In the genomic region with DNA sequence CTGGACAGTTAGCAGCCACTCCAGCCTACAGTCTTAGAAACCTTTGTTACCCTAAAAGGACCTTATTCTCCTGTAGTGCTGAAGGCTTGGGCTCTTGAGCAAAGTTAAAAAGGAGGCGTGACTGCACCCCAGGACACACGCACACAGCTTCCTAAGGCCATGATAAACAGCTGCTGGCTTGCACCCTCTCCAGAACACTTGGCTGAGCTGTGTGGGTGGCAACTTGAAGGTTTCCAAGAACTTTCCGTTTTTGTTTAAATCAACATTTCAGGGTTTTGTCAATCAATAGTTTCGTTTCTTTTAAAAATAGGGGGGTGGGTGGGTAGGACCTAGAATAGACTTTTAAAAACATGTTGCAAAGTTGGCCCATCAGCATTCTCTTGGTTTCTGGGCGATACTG, we compare ENCODE assay signal across 8 mouse cellular contexts. TPM values are rescaled to one million over a fixed set of nuclear protein-coding genes. Genes with fewer than 3 reads are reported as not detected.
A peak's percentile ranks its signal among the peaks of the same experiment; 100 is the strongest.
DNase-seq lines count a peak whose midpoint lies in the region; ATAC-seq and TF ChIP-seq lines count a peak whose summit lies in the region.

No protein-coding gene starts in this region.

- WGBS in heart, embryonic 12.5 days: 36% methylated on average over 5 of the region's 5 CpGs
- WGBS in heart, adult 2 months: 39% methylated on average over 5 of the region's 5 CpGs
- WGBS in forebrain, postnatal 0 days: 35% methylated on average over 5 of the region's 5 CpGs
- 45% methylated on average over 5 of the region's 5 CpGs for WGBS in limb, embryonic 15.5 days
- WGBS in neural tube, embryonic 13.5 days: 57% methylated on average over 5 of the region's 5 CpGs

- H3K4me2 ChIP-seq in heart, embryonic 12.5 days: peak overlapping the region; percentile 83
- H3K4me2 ChIP-seq in forebrain, postnatal 0 days (ENCODE audit: low read depth): peak overlapping the region; percentile 94
- peak overlapping the region; percentile 96 for H3K4me2 ChIP-seq in limb, embryonic 15.5 days
- peak overlapping the region; percentile 95 for H3K4me2 ChIP-seq in neural tube, embryonic 13.5 days

- DNase-seq in heart, adult 2 months: no peak
- no peak for DNase-seq in forebrain, postnatal 0 days
- DNase-seq in cerebellum, postnatal 4 days (ENCODE audit: low spot score in 2 of 2): no peak
- DNase-seq in right cerebral cortex, postnatal 10 days (ENCODE audit: low spot score in 2 of 2): no peak

- H3K27ac ChIP-seq in heart, embryonic 12.5 days (ENCODE audit: poor library complexity, severe bottlenecking): no peak overlapping the region
- H3K27ac ChIP-seq in heart, adult 2 months: no peak overlapping the region
- H3K27ac ChIP-seq in forebrain, postnatal 0 days (ENCODE audit: low read depth, low read length): no peak overlapping the region
- no peak overlapping the region for H3K27ac ChIP-seq in limb, embryonic 15.5 days
- H3K27ac ChIP-seq in neural tube, embryonic 13.5 days (replicated peaks): no peak overlapping the region

- no peaks in the 10 kb centered on the region for H3K36me3 ChIP-seq in heart, embryonic 12.5 days
- H3K36me3 ChIP-seq in heart, adult 2 months (ENCODE audit: control insufficient read depth, insufficient read depth, low read length): no peaks in the 10 kb centered on the region
- no peaks in the 10 kb centered on the region for H3K36me3 ChIP-seq in forebrain, postnatal 0 days (ENCODE audit: insufficient read depth)
- no peaks in the 10 kb centered on the region for H3K36me3 ChIP-seq in limb, embryonic 15.5 days
- H3K36me3 ChIP-seq in neural tube, embryonic 13.5 days: no peaks in the 10 kb centered on the region

- TF ChIP-seq EP300 in heart, adult 2 months (IDR thresholded peaks at IDR 0.05; ENCODE audit: insufficient read depth, low read depth, low read length): no peak

- ATAC-seq in heart, embryonic 12.5 days (ENCODE audit: insufficient number of reproducible peaks, low FRiP score): no peak
- ATAC-seq in forebrain, postnatal 0 days: no peak
- no peak for ATAC-seq in limb, embryonic 15.5 days (ENCODE audit: insufficient number of reproducible peaks, low FRiP score, low TSS enrichment, low read depth)
- no peak for ATAC-seq in neural tube, embryonic 13.5 days (ENCODE audit: low read depth)
- no peak for ATAC-seq in erythroblast, adult 5-6 weeks (replicated peaks; ENCODE audit: low FRiP score, poor library complexity, severe bottlenecking)

- TF ChIP-seq POLR2A in heart, adult 2 months (IDR thresholded peaks at IDR 0.05; ENCODE audit: insufficient read depth, low read depth, low read length): no peak

- H3K9ac ChIP-seq in heart, embryonic 12.5 days: peak overlapping the region; percentile 72; the same call in 1 of the 2 replicates
- no peak overlapping the region for H3K9ac ChIP-seq in heart, adult 2 months (ENCODE audit: low read depth, low read length)
- peak overlapping the region; percentile 66 for H3K9ac ChIP-seq in forebrain, postnatal 0 days
- H3K9ac ChIP-seq in limb, embryonic 15.5 days: no peak overlapping the region
- no peak overlapping the region for H3K9ac ChIP-seq in neural tube, embryonic 13.5 days

- TF ChIP-seq CTCF in heart, adult 2 months (IDR thresholded peaks at IDR 0.05): no peak
- no peak for TF ChIP-seq CTCF in forebrain, postnatal 0 days (IDR thresholded peaks at IDR 0.05; ENCODE audit: low read depth)

- no peaks in the 10 kb centered on the region for H3K9me3 ChIP-seq in heart, embryonic 12.5 days (replicated peaks)
- H3K9me3 ChIP-seq in forebrain, postnatal 0 days (ENCODE audit: low read length): no peaks in the 10 kb centered on the region
- H3K9me3 ChIP-seq in limb, embryonic 15.5 days: no peaks in the 10 kb centered on the region
- no peaks in the 10 kb centered on the region for H3K9me3 ChIP-seq in neural tube, embryonic 13.5 days

- peaks cover 5% of the 10 kb centered on the region; the same call in 1 of the 2 replicates for H3K27me3 ChIP-seq in heart, embryonic 12.5 days (replicated peaks)
- no peaks in the 10 kb centered on the region; the same call in 1 of the 2 replicates for H3K27me3 ChIP-seq in heart, adult 2 months (ENCODE audit: control insufficient read depth, insufficient read depth, low read length)
- H3K27me3 ChIP-seq in forebrain, postnatal 0 days (ENCODE audit: insufficient read depth, low read length): no peaks in the 10 kb centered on the region
- H3K27me3 ChIP-seq in limb, embryonic 15.5 days: peaks cover 33% of the 10 kb centered on the region
- H3K27me3 ChIP-seq in neural tube, embryonic 13.5 days: peaks cover 17% of the 10 kb centered on the region

- no peaks in the 10 kb centered on the region for H3K79me2 ChIP-seq in heart, adult 2 months (replicated peaks; ENCODE audit: control insufficient read depth, insufficient read depth, low read length)

- intact Hi-C loops in heart, adult 2 months (cut with DNase I): loop anchor here (5.0 kb wide), 1 partner anchor 450 kb away; no protein-coding TSS in a partner anchor

- peak overlapping the region; percentile 55 for H3K4me3 ChIP-seq in heart, embryonic 12.5 days
- H3K4me3 ChIP-seq in heart, adult 2 months: no peak overlapping the region
- H3K4me3 ChIP-seq in forebrain, postnatal 0 days (ENCODE audit: low read depth, low read length): peak overlapping the region; percentile 54
- peak overlapping the region; percentile 48 for H3K4me3 ChIP-seq in limb, embryonic 15.5 days
- peak overlapping the region; percentile 60 for H3K4me3 ChIP-seq in neural tube, embryonic 13.5 days

- peaks cover 7% of the 10 kb centered on the region; the same call in 1 of the 2 replicates for H3K4me1 ChIP-seq in heart, embryonic 12.5 days (replicated peaks)
- H3K4me1 ChIP-seq in heart, adult 2 months (ENCODE audit: control insufficient read depth, insufficient read depth, low read length): no peaks in the 10 kb centered on the region
- 0 out of 2 replicates have a peak, but pooled peaks cover 5% of the 10 kb centered on the region for H3K4me1 ChIP-seq in forebrain, postnatal 0 days (ENCODE audit: insufficient read depth)
- peaks cover 14% of the 10 kb centered on the region for H3K4me1 ChIP-seq in limb, embryonic 15.5 days
- H3K4me1 ChIP-seq in neural tube, embryonic 13.5 days (replicated peaks): peaks cover 14% of the 10 kb centered on the region

RNA-seq across cellular contexts. Expression of a gene that starts 0.9 kb away (rescaled TPM):
- polyA plus RNA-seq in heart, embryonic 12.5 days (2016; fragmentation: Nextera tagmentation; extraction: Ambion mirVana): 6.2 and 6.5 TPM in 2 replicates
- total RNA-seq in heart, adult 2 months (2021): under 1 TPM; 0.29 to 0.48 TPM
- polyA plus RNA-seq in heart, adult 2 months (2012; rRNA removed): 0.55 and 0.88 TPM in 2 replicates
- 5.1 and 7.1 TPM in 2 replicates for total RNA-seq in forebrain, postnatal 0 days (2014; rRNA removed)
- polyA plus RNA-seq in forebrain, postnatal 0 days (2015; fragmentation: Nextera tagmentation; extraction: Ambion mirVana): 2.9 and 4.6 TPM in 2 replicates
- 0.99 and 1.7 TPM in 2 replicates for polyA plus RNA-seq in limb, embryonic 15.5 days (2015; fragmentation: Nextera tagmentation; extraction: Ambion mirVana)
- polyA plus RNA-seq in neural tube, embryonic 13.5 days (2015; fragmentation: Nextera tagmentation; extraction: Ambion mirVana): 2.6 and 3.4 TPM in 2 replicates
- total RNA-seq in erythroblast, adult 5-6 weeks (2015; ENCODE audit: low replicate concordance): not detected in 2 replicates
- not detected in 2 replicates for total RNA-seq in erythroblast, adult 5-6 weeks (2017; ENCODE audit: low replicate concordance)

Comparison
In these comparisons a context has a peak if more than half of its experiments do, and no peak if none do; other contexts are left out.
1. H3K9ac ChIP-seq: peak in heart, embryonic 12.5 days (single experiment) and forebrain, postnatal 0 days (single experiment); none in heart, adult 2 months (single experiment), limb, embryonic 15.5 days (single experiment) and neural tube, embryonic 13.5 days (single experiment).
2. Peak in every context shown above with its lines, with median percentiles within 50 percentile points of each other: H3K4me2 ChIP-seq.